Mouse (Mus musculus): ENCODE data around the gene Sf3b6. TPM values are rescaled to one million over a fixed set of nuclear protein-coding genes. Genes with fewer than 3 reads are reported as not detected.

The Sf3b6 gene
- total RNA-seq, 2 experiments from 2014 or later = 59.5 to 62.1 TPM

DNA sequence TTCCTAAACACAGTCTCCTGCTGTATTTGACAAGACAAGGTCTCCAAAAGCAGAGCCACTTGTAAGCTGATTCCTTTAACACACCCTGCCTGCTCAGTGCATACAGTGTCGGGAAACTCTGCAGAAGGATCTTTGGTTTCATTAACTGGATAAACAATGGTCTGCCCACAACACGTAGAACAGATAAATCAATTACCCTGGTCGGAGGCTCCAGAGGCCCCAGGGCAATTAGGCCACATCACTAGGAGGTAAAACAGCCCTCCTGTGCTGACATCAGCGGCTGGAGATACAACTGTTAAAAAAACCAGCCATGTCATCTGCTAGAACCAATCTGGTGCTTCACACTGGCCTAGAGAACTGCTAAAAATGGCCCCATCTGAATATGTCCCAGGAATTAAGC lies 19.6 kb downstream of the Sf3b6 start:
- no peak for DNase-seq

DNA sequence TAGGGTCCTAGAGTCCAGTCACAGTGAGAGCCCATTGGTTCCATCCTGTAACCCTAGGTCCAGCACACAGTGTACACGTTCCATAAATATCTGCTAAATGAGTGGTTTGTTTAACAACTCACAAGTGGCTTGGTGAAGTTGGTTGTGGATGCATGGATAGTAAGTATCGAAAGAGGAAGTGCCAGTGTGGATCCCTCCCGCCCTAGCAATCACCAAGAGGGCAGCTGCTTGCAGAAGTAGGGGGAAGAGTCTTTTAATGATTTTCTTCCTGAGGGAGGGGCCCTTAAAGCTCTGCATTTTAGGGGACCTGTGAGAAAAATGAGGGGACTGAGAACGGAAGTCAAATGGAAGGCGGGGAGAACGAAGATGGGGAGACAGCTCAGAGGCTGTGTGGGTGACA lies 22.7 kb downstream of the Sf3b6 start:
- intact Hi-C loops (cut with DNase I) = loop anchor here (2.0 to 5.0 kb wide), 2 partner anchors 21 to 67 kb away; partner anchors contain the start of gene Ubxn2a
- DNase-seq = no peak

More for the DNA sequence above, 19.6 kb downstream of the Sf3b6 start:
- intact Hi-C loops (cut with DNase I) = no loop called here

DNA sequence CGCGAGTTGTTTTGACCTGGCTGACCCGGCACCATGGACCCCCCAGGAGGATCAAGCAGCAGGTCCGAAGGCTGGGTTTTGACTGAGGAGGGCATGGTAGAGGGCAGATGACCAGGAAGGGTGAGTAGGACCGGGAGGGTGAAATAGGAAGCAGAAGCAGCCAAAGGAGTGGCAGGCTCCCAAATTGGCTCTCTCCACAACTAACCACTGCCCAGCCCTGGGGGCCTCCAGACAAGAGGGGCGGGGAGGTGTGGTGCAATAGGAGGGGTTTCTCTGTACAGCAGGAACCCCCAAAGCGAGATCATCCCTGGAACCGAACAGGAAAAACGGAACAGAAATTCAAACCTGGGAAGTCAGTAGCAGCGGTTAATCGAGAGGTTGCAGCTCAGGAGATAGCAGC lies 23.4 kb downstream of the Sf3b6 start:
- DNase-seq = peak; percentile 20 to 23
- intact Hi-C loops (cut with DNase I) = loop anchor here (2.0 to 5.0 kb wide), 2 partner anchors 22 to 67 kb away; partner anchors contain the start of gene Ubxn2a

DNA sequence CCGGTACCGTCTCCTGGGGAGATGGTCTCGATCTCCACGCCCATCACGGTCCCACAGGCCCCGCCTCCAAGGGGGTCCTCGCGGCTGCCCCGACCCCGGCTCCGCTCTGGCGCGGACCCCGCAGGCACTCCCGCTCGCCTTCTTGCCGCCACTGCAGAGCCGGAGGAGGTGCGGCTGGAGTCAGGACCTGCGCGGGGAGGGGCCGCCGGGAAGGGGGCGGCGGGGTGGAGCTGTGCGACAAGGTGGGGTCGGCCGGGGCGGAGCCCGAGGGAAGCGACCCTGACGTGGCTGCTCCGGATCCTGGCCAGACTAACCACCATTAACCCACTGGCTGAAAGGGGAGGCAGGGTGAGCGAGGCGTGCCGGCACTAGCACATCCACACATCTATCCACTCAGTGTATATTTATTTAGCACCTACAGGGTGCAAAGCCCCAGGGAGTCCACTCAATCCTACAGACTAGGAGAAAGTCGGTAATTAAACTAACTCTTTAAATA lies 24.1 kb downstream of the Sf3b6 start, which contains the start of gene Fkbp1b:
Gene Fkbp1b (minus strand): TSS at position 200 of the 496 bp plus-strand sequence.
- peak; percentile 49 to 53 for DNase-seq
- intact Hi-C loops (cut with DNase I) = loop anchor here (2.0 to 5.0 kb wide), 2 partner anchors 23 to 66 kb away; partner anchors contain the start of gene Ubxn2a

DNA sequence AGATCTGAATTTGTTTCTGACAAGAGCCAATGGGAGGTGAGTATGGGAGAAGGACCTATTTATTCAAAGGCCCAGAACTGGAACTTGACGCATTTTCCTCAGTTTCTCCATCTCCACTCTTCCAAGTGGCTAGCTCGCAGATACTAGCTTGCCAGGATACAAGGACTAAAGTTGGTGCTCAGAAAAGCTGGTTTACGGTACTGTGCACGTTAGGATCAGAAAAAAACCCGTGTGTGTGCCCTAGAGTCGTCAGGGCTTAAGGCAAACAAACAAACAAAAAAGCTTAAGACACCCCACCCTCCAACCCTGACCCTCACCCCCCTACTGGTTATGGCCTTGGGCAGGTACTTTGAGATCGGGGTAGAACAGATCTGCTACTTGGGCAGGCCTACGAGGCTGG lies 25.1 kb downstream of the Sf3b6 start:
- intact Hi-C loops (cut with DNase I) = loop anchor here (5.0 kb wide), 1 partner anchor 65 kb away; the partner anchor contains the start of gene Ubxn2a
- DNase-seq = no peak

DNA sequence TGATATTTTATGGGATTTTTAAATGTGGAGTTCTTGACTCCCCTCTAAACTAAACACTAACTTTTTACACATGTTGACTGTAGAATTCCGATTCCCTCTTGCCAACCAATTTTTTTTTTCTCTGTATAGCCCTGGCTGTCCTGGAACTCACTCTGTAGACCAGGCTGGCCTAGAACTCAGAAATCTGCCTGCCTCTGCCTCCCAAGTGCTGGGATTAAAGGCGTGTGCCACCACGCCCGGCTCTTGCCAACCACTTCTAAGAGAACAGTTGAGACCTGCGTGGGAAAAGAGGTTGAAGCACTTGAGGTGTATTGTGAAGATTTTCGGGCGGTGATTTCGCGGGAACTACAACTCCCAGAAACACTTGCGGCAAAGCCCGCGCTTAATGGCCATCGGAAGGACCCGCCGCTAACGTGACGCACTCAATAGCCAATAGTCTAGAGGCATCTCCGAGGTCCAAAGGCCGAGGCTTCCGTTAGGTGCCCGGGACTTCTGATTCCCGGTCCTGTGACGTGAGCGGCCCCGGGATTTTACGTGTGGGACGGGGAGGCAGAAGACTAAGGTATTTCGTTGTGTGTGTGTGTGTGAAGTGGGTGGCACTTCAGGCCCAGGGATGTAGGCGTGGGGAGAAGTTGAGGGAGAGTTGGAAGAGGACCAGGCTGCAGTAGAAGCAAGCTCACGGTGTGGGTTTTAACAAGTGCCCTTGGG lies 25.7 kb downstream of the Sf3b6 start, which contains the start of gene Wdcp:
Gene Wdcp (plus strand): TSS at position 414 of the 708 bp plus-strand sequence.
- intact Hi-C loops (cut with DNase I) = loop anchor here (5.0 kb wide), 1 partner anchor 64 kb away; the partner anchor contains the start of gene Ubxn2a
- DNase-seq = peak; percentile 92 to 94

DNA sequence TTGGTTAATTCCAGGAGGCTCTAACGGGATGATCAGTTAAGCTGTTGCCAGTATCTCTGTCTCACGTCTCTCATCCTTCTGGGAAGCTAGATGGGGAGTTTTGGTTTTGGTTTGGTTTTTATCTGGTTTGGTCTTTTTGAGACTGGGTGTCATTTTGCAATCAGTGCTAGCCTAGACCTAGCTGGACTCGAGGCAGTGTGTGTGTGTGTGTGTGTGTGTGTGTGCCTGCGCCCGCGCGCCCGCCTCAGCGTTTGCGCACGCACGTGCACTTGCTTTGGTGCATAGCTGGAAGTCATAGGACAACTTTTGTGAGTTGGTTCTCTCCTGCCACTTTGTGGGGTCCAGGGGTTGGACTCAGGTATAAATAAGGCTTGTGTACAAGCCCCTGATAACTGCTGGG lies 26.4 kb downstream of the Sf3b6 start:
- intact Hi-C loops (cut with DNase I) = loop anchor here (5.0 kb wide), 1 partner anchor 64 kb away; the partner anchor contains the start of gene Ubxn2a

DNA sequence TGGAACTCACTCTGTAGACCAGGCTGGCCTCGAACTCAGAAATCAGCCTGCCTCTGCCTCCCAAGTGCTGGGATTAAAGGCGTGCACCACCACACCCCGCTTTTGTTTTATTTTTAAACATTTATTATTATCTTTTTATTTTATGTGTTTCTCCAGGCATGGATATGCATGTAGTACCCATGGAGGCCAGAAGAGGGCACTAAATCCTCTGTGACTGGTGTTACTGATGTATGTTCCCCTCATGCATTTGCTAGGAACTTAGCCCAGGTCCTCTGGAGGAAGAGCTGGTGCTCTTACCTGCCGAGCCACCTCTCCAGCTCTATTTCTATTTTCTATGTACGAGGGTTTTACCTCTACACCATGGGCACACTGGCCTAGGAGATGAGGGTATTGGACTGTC lies 38.8 kb downstream of the Sf3b6 start:
- DNase-seq = no peak
- intact Hi-C loops (cut with DNase I) = loop anchor here (2.0 kb wide), 2 partner anchors 61 to 117 kb away; partner anchors contain the start of gene Atad2b

More for the DNA sequence above, 26.4 kb downstream of the Sf3b6 start:
- peak; percentile 42 to 58 for DNase-seq

DNA sequence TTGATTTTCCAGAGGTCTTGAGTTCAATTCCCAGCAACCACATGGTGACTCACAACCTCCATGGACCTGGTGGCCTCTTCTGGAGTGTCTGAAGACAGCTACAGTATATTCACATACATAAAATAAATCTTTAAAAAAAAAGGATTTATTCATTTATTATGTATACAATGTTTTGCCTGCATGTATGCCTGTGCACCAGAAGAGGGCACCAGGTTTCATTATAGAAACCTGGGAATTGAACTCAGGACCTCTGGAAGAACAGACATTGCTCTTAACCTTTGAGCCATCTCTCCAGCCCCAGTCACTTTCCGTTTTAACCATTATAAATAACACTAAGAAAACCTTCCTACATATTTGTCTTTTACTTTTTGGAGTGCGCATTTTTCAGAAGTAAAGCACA lies 39.5 kb downstream of the Sf3b6 start:
- intact Hi-C loops (cut with DNase I) = loop anchor here (2.0 kb wide), 2 partner anchors 60 to 116 kb away; partner anchors contain the start of gene Atad2b
- no peak for DNase-seq

DNA sequence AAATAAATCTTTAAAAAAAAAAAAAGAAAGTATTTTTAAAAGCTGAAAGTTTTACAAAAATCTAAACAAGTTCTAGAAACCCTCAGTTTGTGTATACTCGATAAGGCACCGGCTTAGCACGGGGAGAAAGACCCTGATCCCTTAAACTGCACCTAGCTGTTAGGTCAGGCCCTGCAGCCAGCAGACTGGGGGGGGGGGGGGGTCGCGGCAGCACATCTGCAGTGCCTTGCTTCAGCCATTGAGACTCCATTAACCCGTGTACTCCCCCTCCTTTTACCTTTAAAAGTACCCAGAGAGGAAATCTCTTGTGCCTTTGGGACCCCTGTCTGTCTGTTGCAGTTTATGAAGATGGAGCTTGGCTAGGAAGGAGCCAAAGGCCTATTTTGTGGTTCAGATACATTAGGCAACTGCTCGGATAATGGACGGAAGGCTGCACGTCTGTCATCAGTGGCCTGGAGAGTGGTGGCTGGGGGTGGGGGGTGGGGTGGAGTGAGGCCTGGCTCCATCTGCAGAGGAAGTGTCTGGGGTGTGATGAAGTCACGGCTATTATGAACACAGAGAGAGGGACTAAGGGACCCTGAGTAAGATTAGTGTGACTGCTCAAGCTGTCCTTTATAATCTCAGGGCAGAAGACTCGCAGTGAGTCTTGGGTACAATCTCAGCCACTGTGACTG lies 42.0 kb downstream of the Sf3b6 start:
- no peak for DNase-seq
- intact Hi-C loops (cut with DNase I) = no loop called here

DNA sequence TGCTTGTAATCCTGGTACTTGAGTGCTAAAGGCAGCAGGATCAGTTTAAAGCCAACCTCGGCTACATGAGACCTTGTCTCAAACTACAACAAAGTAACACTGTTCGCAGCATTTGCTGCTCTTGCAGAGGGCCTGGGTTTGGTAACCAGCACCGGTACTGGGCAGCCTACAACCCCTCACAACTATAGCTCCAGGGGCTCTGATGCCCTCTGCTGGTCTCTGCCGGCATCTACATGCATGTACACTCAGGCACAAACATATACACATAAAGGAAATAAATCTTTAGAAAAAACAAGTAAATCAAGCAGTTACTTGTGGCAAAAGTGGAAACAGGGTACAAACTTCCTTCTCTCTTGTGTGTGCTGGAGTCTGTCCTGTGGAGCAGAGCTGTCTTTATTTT lies 45.3 kb downstream of the Sf3b6 start:
- DNase-seq = no peak
- intact Hi-C loops (cut with DNase I) = no loop called here

DNA sequence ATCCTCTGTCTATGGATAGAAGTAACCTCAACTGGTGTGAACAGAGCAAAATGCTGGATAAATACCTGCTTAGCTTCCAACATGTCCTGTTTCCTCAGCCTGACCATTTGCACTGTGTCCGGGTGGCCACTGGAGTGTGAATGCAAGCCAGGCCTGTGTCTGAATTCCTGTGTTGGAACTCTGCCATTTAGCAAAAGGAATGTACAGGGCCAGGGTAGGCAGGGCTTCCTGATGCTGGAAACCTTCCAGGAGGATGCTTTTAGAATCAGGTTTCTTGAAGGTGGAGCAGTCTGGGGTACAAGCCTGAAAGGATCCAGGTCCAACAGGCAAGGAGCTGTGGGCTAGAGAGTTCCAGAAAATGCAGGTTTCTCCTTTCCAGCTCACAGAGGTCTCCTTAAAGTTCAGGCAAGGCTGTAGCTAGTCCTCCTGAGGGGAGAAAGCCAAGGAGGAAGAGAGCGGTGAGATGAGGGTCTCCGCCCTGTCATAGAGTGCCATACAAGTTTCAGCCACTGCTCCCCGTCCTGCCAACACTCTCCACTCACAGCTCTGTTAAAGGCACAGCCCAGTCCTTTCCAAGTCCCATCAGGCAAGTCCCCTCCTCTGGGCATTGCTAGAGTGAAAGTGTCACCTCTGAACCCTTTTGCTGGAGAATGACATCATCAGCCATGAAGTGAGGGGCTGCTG lies 46.5 kb downstream of the Sf3b6 start:
- intact Hi-C loops (cut with DNase I) = no loop called here
- peak; percentile 64 to 72 for DNase-seq

DNA sequence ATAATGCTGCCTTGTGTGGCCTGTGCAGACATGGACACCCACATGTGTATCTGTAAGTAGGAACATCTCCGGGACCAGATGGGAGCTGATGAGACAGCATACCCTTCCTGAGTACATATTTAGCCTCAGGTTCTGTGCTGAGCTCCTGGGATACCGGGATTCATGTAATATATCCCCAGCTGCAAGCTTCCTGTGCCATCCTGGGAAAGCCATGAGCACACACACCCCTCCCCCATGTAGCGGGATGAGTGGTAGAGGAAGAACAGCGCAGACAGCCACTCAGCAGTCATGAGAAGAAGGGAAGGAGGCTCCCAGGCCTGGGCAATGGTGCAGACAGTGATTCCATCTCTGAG lies 47.0 kb downstream of the Sf3b6 start:
- DNase-seq = no peak
- intact Hi-C loops (cut with DNase I) = no loop called here

DNA sequence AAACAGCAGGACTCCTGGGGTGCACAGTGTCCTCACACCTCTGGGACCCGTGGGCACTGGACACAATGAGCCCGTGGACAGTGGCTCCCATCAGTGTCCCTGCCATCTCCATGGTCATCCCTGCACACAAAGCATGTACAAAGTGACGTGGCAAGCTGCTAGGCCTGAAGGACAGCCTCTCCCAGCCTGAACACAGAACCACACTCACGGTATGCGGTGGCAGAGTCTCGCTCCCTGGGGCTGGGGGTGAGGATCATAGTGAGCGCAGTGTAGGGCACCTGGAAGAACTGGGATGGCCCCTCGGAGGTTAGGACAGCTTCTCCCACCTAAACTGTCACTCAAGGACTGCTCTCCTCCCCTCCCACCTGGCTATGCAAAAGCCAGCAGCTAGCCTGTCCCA lies 51.6 kb downstream of the Sf3b6 start:
- intact Hi-C loops (cut with DNase I) = no loop called here
- no peak for DNase-seq

DNA sequence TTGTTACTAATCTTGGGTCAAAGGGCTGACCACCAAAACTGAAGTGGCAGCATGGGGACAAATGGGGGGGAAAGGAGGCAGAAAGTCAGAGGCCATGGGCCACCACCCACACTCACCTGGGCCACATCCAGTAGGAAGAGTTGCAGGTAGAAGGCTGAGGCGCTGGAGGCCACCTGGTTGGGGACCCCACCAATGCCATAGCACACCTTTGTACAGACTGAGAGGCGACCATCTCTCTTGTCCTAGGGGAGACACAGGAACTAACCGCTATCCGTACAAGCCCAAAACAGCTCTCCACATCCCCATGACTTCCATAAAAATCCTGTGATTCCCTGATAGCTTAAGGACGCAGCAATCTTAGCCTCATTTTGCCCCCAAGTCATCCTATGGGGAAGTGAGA lies 53.9 kb downstream of the Sf3b6 start:
- intact Hi-C loops (cut with DNase I) = no loop called here
- DNase-seq = no peak

DNA sequence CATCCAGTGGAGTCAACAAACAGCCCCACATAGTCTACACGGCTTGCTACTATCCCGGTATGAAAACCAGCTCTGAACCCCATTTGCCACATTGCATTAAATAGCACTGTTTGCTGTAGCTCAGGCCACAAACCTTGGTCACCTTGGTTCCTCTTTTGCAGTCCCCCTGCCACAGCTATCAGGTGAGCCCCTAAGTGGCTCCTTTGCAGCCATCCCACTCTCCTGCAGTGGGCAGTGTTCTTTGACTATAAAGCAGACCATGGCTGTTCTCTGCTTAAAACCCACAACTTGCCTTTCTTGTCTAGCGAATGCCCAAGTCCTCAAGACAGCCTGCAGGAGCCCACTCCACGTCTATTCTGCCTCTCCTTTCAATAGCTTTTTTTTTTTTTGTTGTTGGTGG lies 54.9 kb downstream of the Sf3b6 start:
- no peak for DNase-seq
- intact Hi-C loops (cut with DNase I) = no loop called here

DNA sequence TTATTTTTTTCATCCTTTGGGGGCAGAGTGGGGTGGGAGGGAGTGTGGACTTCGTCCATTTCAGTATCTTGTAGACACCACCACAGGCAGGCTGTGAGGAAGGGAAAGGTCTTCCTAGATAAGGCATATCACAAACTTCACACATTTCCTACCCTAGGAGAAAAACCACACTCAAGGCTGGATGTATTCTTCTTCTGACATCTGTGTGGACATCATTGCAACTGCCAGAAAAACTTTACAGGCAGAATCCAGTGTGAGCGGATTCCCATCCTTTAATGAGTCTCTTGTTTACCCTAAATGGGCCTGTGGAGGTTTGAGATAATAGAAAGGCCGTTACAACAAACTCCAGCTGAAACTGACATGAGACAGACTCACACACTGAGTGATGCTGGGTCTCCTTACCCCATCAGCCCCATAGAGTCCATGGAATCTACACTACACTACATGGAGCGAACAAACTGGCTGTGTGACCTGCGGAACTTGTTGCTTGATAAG lies 55.7 kb downstream of the Sf3b6 start:
- no peak for DNase-seq
- intact Hi-C loops (cut with DNase I) = no loop called here

DNA sequence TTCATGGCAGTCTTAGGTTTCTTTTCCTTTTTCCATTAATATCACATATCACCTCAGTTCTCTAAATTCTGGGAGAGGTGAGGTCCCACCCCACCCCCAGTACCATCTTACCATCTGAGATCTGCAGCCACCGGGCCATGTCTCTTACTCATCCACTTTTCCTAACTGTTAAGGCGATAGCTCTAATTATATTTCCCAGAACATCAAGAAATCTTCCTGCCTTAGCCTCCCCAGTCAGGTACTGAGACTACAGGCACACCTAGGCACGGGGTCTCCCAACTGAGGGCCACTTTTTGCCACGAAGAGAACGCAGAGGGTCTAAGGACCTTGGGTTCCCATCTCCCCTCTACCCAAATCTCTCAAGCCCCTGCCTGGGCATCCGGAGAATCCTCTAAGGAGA lies 56.2 kb downstream of the Sf3b6 start:
- intact Hi-C loops (cut with DNase I) = no loop called here
- DNase-seq = no peak

DNA sequence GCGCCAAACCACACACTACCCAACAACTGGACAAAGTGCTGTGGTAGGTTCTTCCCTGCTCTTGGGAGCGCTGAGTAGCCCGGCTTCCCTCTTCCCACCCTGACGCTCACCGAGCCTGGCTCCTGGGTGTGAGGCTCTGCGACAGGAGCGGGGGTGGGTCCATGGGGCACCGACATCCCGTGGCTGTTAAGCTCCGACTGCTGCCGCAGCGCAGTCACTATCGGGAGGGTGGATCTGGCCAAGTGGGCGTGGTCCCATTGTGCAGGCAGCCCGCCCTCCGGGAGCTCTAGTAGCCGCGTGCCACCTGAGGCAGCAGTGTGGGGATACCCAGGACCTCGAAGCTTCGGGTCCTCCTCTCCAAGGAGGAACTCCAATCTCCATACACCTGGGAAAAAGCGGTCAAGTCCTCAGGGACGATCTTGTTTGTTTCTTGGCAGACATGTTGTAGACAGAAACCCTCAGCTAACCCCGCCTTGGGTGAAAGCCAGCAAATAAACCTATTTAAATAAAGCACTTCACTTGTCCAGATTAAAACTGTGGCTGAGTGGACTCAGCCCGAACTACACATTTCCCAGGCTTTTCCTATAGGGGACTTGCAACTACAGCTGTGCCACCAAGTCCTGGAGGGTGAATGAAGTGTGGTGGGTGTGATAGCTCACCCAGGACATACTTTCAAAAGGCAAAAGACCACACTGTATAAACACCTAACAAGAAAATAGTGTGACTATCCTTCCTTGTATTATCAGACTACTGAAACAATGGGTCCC lies 57.0 kb downstream of the Sf3b6 start, which contains the start of gene Mfsd2b:
Gene Mfsd2b (minus strand): TSS at position 199 of the 767 bp plus-strand sequence.
- peak; percentile 71 to 78 for DNase-seq
- intact Hi-C loops (cut with DNase I) = no loop called here

DNA sequence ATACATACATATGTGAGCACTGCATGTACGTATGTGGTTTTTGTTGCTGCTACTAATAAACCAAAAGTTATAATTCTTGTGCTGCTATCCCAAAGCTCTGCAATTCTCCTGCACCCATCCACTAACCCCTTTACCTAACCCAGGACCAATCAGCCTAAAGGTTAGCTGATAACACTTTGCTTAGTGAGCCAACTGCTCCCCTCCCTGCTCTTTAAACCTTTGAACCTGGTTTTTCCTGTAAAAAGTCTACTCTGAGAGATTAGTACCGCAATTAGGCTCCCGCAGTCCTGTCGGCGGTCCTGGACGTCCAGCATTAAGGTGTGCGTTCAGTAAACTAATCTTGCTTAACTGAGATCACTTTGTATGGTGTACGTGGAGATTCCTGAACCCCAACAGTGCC lies 58.3 kb downstream of the Sf3b6 start:
- DNase-seq = no peak
- intact Hi-C loops (cut with DNase I) = no loop called here
